Mouse (Mus musculus) megakaryocyte progenitor cell, adult 5-6 weeks (primary cell): Measurements from ENCODE around the gene Senp6. TPM values are rescaled to one million over a fixed set of nuclear protein-coding genes. Genes with fewer than 3 reads are reported as not detected.

ENCODE experiments used
- ATAC-seq: replicated peaks from 2 replicates; pipeline ENCODE4 v1.8.0; 2016; ENCODE audit warnings: mild to moderate bottlenecking, moderate TSS enrichment, inconsistent platforms; ENCODE audit not compliant: poor library complexity
- total RNA-seq, 2 experiments: library from RNA; stranded (forward) in 1 of 2; stranded (reverse) in 1 of 2; fragments of 157-497, 149-512 nt in 1 of 2; fragments of 200-1000 nt in 1 of 2; gene quantifications; 2 replicates each; pipeline versions ENCODE4 v1.2.3 to v1.2.4; 2015 to 2017

Gene Senp6
- total RNA-seq, 2 experiments from 2014 or later: 114 to 192 TPM

DNA sequence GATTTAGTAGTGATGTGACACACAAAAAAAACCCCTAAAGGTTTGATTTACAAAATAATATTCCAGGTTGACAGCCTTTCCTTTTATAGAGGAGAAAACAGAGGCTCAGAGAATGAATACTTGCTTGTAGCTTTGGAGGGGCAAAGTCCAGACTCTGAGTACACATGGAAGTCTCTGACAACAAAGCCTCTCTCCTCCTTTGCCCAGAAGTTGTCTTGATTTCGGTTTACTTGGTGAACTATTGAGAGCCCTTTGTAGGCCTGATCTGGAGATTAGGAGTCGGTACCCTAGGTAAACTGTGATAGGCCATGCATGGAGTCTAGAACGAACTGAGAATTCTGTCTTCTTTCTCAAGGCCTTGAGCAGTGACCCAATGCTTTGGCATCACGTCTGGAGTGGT, 100.4 kb downstream of the Senp6 start:
- no peak for ATAC-seq

DNA sequence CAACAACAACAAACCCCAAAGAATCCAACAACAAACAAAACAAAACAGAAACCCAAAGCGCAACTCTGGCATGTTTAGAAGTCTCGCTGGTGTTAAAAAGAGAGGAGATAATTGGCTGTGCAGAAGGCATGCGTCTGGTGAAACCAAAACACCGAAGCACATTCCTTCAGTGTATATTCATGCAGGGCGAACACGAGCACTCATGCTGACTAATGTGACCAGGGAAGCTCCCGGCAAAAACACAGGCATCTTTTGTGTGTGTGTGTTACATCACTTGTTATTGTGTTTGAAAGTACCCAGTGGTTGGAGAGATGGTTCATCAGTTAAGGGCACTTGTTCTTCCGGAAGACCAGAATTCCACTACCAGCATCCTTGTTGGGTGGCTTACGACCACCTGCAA, 102.8 kb downstream of the Senp6 start:
- no peak for ATAC-seq

- ATAC-seq: no peak
These were observed 104.5 kb downstream of the Senp6 start for GRCm38 (mm10) chr9:80171241-80171640.

DNA sequence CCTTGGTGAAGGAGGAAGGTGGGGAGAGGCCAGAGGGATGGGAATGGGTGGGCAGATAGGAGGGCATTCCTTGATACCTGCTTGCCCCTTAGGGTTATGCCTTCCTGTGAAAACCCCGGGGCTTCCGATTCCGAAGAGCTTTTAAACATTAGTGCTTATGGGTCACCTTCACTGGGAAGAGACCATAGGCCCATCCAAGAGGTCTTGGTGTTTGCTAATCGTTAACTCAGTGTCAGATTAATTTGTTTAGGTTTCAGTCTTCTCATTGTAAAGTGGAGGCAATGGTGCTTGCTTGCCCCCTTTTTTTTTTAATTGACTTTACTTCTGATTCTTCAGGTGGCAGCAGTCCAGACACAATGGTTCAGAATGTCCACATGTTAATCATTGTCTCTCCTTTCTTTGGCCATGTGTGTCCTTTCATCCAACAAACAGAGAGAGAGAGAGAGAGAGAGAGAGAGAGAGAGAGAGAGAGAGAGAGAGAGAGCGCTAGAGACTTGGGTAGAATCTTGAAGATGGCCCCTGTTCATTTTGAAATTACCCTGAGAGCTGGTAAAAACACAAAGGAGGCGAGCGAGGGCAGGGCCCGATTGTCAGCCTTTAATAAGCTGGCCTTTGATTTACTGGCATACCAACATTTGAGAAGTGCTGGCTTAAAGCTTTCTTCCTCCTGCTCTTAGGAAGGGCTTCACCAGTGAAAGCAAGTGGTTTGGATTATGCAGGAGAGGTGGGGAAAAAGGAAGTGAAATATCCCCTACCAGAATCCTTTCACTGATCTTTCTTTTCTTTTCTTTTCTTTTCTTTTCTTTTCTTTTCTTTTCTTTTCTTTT, 105.9 kb downstream of the Senp6 start:
- ATAC-seq: no peak

GRCm38 (mm10) chr9:80173629-80174028, 106.9 kb downstream of the Senp6 start:
- no peak for ATAC-seq

- ATAC-seq: no peak
These were observed 110.2 kb downstream of the Senp6 start for GRCm38 (mm10) chr9:80176696-80177478.

- no peak for ATAC-seq
These were observed 112.0 kb downstream of the Senp6 start for GRCm38 (mm10) chr9:80178670-80179069.

- no peak for ATAC-seq
These were observed 113.0 kb downstream of the Senp6 start for GRCm38 (mm10) chr9:80179688-80180087.

DNA sequence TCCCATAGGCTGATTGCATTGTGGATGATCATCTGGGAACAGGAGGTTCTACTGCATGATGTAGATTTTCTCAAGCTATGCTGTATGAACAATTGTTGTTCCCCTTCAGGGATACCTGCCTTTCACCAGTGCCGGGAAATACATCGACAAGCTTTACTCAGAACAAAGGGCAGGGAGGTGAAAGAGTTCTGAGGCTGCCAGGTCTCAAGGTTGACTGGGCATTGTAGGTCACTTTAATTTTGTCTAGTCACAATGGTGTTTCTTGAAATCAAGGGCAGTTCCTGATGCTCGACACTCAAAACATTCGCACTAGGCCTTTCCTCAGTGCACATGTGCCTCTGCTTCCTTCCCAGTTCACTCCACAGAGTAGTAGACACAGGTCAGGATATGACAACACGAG, 114.1 kb downstream of the Senp6 start:
- no peak for ATAC-seq

- ATAC-seq: no peak
These were observed 115.0 kb downstream of the Senp6 start for GRCm38 (mm10) chr9:80181692-80182091.

DNA sequence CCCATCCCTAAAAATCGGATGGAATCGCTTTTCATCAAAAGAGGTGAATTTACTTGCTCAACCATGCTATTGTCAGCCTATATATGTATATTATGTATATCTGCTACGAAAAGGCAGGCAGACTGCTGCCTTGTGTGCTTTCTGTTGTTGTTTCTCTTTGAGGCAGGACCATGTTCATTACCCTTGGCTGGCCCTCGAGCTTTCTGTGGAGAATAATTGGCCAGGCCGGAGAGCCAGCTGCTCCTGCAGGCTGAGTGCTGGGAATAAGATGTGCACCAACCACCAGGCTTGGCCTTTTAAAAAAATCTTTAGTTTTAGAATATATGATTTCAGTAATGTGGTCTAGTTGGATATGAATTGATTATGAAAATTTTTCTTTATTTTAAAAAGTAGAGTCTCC, 117.4 kb downstream of the Senp6 start:
- ATAC-seq: no peak

- ATAC-seq: no peak
These were observed 119.0 kb downstream of the Senp6 start for GRCm38 (mm10) chr9:80185737-80186136.

- ATAC-seq: no peak
These were observed 120.0 kb downstream of the Senp6 start for GRCm38 (mm10) chr9:80186693-80187092.

- ATAC-seq: no peak
These were observed 121.7 kb downstream of the Senp6 start for GRCm38 (mm10) chr9:80188324-80188893.

- no peak for ATAC-seq
These were observed 124.5 kb downstream of the Senp6 start for GRCm38 (mm10) chr9:80191240-80191639.

DNA sequence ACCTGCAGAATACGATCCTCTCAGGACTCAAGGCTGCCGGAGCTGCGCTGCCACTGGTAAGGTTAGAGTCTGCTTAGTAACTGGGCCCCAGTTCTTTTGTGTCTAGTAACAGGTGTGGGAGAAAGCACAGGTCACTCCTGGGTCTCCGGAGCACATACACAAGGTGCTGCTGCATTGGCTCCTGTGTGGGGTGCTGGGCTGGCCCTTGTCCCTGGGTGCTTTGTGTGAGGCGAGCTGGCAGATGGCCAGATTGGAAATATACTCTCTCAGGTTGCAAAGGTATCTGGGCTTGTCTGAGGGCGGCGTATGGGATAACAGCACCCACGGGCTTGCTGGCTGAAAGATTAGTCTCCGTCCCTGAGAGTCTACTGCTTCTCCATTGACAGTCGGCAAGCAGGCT, 125.6 kb downstream of the Senp6 start:
- no peak for ATAC-seq

DNA sequence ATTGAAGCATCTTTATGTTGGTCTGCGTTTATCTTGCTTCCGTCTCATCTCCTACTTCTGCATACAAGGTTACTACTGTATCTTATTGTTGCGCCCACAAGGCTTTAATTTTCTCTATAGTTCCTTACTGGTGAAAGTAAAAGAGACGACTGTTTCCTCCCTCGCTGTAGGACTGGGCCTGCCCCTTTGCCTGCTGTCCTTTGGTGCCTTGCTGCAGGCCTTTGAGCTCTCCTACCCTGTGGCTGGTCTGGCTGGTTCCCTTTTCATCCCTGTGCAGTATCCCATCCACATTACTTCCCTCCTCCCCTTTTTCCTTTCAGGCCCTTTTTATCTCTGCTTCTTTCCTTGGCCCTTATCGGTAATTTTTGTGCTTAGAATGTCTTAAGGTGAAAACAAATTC, 127.7 kb downstream of the Senp6 start:
- ATAC-seq: no peak

Other genes with a start within 250 kb of the Senp6 start
- gene Filip1, start 54.1 kb upstream of the Senp6 start, total RNA-seq (2015): 0.66 and 1.3 TPM in 2 replicates
- 0.58 and 2.3 TPM in 2 replicates for gene Filip1, start 54.1 kb upstream of the Senp6 start, total RNA-seq (2017)
- gene Myo6, start 98.1 kb downstream of the Senp6 start, total RNA-seq (2015): 0.20 and 0.32 TPM in 2 replicates
- 2.3 and 2.7 TPM in 2 replicates for gene Myo6, start 98.1 kb downstream of the Senp6 start, total RNA-seq (2017)